Mouse (Mus musculus): ENCODE measurements around the gene Olfr1505.

The Olfr1505 gene

GRCm38 (mm10) chr19:13913230-13913629 is at the start of gene Olfr1505:
Gene Olfr1505 (plus strand): TSS chr19:13913530.
- in situ Hi-C loops (cut with MboI; ENCODE audit: unreplicated experiment in 2 of 2) = no loop called here

- in situ Hi-C loops (cut with MboI; ENCODE audit: unreplicated experiment in 2 of 2) = no loop called here
Measured at GRCm38 (mm10) chr19:13897828-13898227, 15.5 kb upstream of the Olfr1505 start, which contains the start of gene Olfr1504. Gene Olfr1504 (minus strand): TSS chr19:13897928.

All from v-Abl transformed pro-B cells (cell line).